12 mouse cellular contexts compared by ENCODE assay signal in the genomic region with DNA sequence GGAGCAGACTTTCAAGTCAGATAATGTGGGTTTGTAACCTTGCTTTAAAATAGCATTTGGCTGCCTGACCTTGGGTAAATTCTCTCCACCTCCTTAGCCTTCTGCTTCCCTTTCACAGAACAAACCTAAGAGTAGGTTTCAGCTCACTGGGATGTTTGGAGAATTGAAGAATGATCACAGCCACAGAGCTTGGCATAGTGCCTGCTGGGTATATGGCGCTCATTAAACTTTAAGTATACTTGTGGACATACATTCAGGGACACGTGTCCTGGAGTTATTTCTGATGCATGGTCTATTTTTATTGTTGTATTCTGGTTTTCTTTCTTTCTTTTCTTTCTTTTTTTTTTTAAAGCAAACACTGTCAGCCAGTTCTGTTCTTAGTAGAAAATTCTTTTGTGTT.
"Had no signal": no experiment of that assay in that cellular context is flagged by ENCODE, and none has a peak within 500 bp of the region (broad histone marks: within the 10 kb centered on the region; RNA-seq: fewer than 3 reads in every experiment).

No protein-coding gene starts in this region.

- H3K4me2 ChIP-seq: liver, embryonic 13.5 days; midbrain, embryonic 11.5 days had no signal

- H3K9ac ChIP-seq: liver, embryonic 13.5 days had no signal

- H3K27ac ChIP-seq: liver, embryonic 13.5 days had no signal

- H3K4me1 ChIP-seq: liver, embryonic 13.5 days had no signal

- H3K9me3 ChIP-seq: liver, embryonic 13.5 days had no signal

- ATAC-seq: intestine, embryonic 16.5 days had no signal

- H3K36me3 ChIP-seq: liver, embryonic 13.5 days had no signal

- H3K4me3 ChIP-seq: liver, embryonic 13.5 days had no signal

- DNase-seq: kidney, adult 18-20 months; kidney, adult 9 months; kidney, postnatal 14 days; kidney, postnatal 4 days; liver, embryonic 13.5 days; lung, postnatal 10 days; lung, postnatal 4 days; midbrain, embryonic 14.5 days; thymus, adult 18-20 months; thymus, postnatal 36 days had no signal
